Mouse (Mus musculus) heart, postnatal 0 days (tissue): ENCODE results near the gene Lhfp. TPM values are rescaled to one million over a fixed set of nuclear protein-coding genes. Genes with fewer than 3 reads are reported as not detected.
A peak's percentile ranks its signal among the peaks of the same experiment; 100 is the strongest.

Experiments
- ATAC-seq: fragments of 200-750 bp; cut with Nextera tagmentation; 2 replicates; pipeline ENCODE4 v1.8.0; 2017; ENCODE audit warnings: low read depth, moderate number of reproducible peaks, moderate library complexity; ENCODE audit not compliant: insufficient read depth
- DNase-seq: peaks from one replicate; pipeline ENCODE4 v3.0.0-alpha.2; 2016; ENCODE audit warnings: low spot score
- H3K27ac ChIP-seq: fragments of 300-500 bp; sonication (generic); 2 replicates; pipeline ENCODE4 v1.5.1; 2014; ENCODE audit warnings: low read depth, mild to moderate bottlenecking
- H3K27me3 ChIP-seq: fragments of 300-500 bp; sonication (generic); 2 replicates; pipeline ENCODE4 v1.6.1; 2014; ENCODE audit warnings: low read length, mixed read lengths; ENCODE audit not compliant: control insufficient read depth, insufficient read depth
- H3K36me3 ChIP-seq: fragments of 300-500 bp; sonication (generic); replicated peaks from 2 replicates; pipeline ENCODE4 v1.6.1; 2014; ENCODE audit warnings: low read length, mixed read lengths; ENCODE audit not compliant: control insufficient read depth, insufficient read depth
- H3K4me1 ChIP-seq: fragments of 300-500 bp; sonication (generic); 2 replicates; pipeline ENCODE4 v1.6.1; 2014; ENCODE audit warnings: antibody characterized with exemption; ENCODE audit not compliant: control insufficient read depth, insufficient read depth
- H3K4me2 ChIP-seq: fragments of 300-500 bp; sonication (generic); 2 replicates; pipeline ENCODE4 v1.6.1; 2014; ENCODE audit warnings: low read depth, mild to moderate bottlenecking, low read length, moderate library complexity
- H3K4me3 ChIP-seq: fragments of 300-500 bp; sonication (generic); 2 replicates; pipeline ENCODE4 v1.5.1; 2014; ENCODE audit warnings: low read depth, low read length
- H3K9ac ChIP-seq: fragments of 300-500 bp; sonication (generic); replicated peaks from 2 replicates; pipeline ENCODE4 v1.6.1; 2014; ENCODE audit warnings: low read depth, low read length, mixed read lengths
- H3K9me3 ChIP-seq: fragments of 300-500 bp; sonication (generic); replicated peaks from 2 replicates; pipeline ENCODE4 v1.6.1; 2016; ENCODE audit warnings: low read length; ENCODE audit not compliant: control insufficient read depth
- CTCF ChIP-seq: IDR thresholded peaks from 2 replicates; pipeline ENCODE4 v1.5.1; 2016; ENCODE audit warnings: antibody characterized with exemption, control low read depth, low read depth
- EP300 ChIP-seq: IDR thresholded peaks from 2 replicates; pipeline ENCODE4 v1.6.1; 2016; ENCODE audit warnings: antibody characterized with exemption, low read depth
- WGBS: fragments of 180-500 bp; shearing (Covaris S2); extraction: QIAGEN DNeasy Blood & Tissue Kit; methylation state at CpG from one replicate; pipeline ENCODE4 v1.1.7; 2014; 5-methylcytosine and 5-hydroxymethylcytosine counted together
- polyA plus RNA-seq: library from polyadenylated mRNA; unstranded; fragments of >200 nt; fragmentation: Nextera tagmentation; extraction: Ambion mirVana; gene quantifications from 2 replicates; pipeline ENCODE4 v1.2.1, GENCODE M21; 2015
- total RNA-seq: library from RNA; depleted of rRNA; stranded (reverse); fragments of >200 nt; gene quantifications from 2 replicates; pipeline ENCODE4 v1.2.3, GENCODE M21; 2014; ENCODE audit warnings: low replicate concordance

Lhfp gene
- total and polyA plus RNA-seq, 2 experiments from 2014 or later, result 78.0 to 87.2 TPM

GRCm38 (mm10) chr3:53065267-53066094 lies 24.2 kb downstream of the Lhfp start:
- no peak overlapping the region for H3K9ac ChIP-seq
- peaks cover 30% of the 10 kb centered on the region for H3K4me1 ChIP-seq
- H3K36me3 ChIP-seq, result no peaks in the 10 kb centered on the region
- ATAC-seq (no peak), DNase-seq (no peak)
- H3K27ac ChIP-seq, result 0 out of 2 replicates have a peak overlapping the region, but pooled peaks have one; percentile 2
- no peak for TF ChIP-seq EP300
- no peak overlapping the region for H3K4me3 ChIP-seq
- 0 out of 2 replicates have a peak, but pooled peaks cover 4% of the 10 kb centered on the region for H3K9me3 ChIP-seq
- H3K27me3 ChIP-seq, result no peaks in the 10 kb centered on the region
- H3K4me2 ChIP-seq, result no peak overlapping the region
- WGBS, result 68% methylated on average over 13 of the region's 13 CpGs

GRCm38 (mm10) chr3:53066095-53066372 lies 24.7 kb downstream of the Lhfp start:
- WGBS, result 58% methylated on average over 4 of the region's 4 CpGs
- no peak overlapping the region for H3K4me2 ChIP-seq
- ATAC-seq (no peak), DNase-seq (no peak)
- no peaks in the 10 kb centered on the region for H3K36me3 ChIP-seq
- no peak for TF ChIP-seq EP300
- no peak for TF ChIP-seq CTCF
- H3K9ac ChIP-seq, result no peak overlapping the region
- H3K9me3 ChIP-seq, result 0 out of 2 replicates have a peak, but pooled peaks cover 4% of the 10 kb centered on the region
- no peaks in the 10 kb centered on the region for H3K27me3 ChIP-seq
- no peak overlapping the region for H3K4me3 ChIP-seq
- 0 out of 2 replicates have a peak overlapping the region, but pooled peaks have one; percentile 1 for H3K27ac ChIP-seq
- H3K4me1 ChIP-seq, result peaks cover 25% of the 10 kb centered on the region

DNA sequence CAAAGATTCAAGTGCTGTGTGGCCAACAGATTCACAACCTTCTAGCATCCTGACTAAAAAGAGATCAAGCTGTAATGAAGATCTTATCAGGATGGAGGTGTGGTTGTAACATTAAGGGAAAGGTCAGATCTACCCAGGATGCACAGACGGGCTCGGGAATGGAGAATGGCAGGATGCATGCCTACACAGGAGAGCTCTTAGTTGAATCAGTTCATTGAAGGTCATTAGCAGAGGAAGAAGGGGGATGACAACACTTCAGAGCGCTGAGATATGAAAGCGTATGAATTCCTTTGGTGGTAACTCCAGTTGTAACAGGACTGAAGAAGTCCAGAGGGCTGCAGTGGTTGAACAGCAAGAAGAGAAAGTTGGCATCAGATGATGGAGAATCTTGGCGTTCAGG lies 27.1 kb downstream of the Lhfp start:
- H3K36me3 ChIP-seq, result no peaks in the 10 kb centered on the region
- TF ChIP-seq EP300 (no peak), CTCF (no peak)
- peaks cover 40% of the 10 kb centered on the region for H3K4me1 ChIP-seq
- DNase-seq (no peak), ATAC-seq (no peak)
- H3K27me3 ChIP-seq, result no peaks in the 10 kb centered on the region
- no peak overlapping the region for H3K4me2 ChIP-seq
- H3K4me3 ChIP-seq, result no peak overlapping the region
- WGBS, result 43% methylated on average over 5 of the region's 5 CpGs
- no peak overlapping the region for H3K27ac ChIP-seq
- H3K9me3 ChIP-seq, result 0 out of 2 replicates have a peak, but pooled peaks cover 4% of the 10 kb centered on the region
- no peak overlapping the region for H3K9ac ChIP-seq

DNA sequence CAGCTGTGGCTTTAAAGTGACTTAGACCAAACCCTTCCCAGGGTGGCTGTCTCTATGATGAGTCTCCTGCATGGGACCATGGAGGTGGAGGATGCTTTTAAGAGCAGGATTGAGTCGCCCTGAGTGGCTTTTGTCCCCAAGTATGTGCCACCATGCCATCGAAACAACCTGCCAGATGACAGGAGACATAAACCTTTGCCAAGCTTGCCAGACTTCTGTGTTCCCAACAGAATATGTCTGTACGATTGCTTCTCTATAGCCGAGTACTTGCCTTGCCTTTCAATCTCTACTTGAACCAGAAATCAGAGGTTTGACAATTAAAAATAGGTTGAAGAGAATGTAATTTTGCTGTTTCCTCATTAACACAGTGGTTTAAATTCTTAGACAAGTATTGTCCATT lies 32.9 kb downstream of the Lhfp start:
- H3K9ac ChIP-seq, result no peak overlapping the region
- no peak overlapping the region for H3K4me3 ChIP-seq
- H3K4me1 ChIP-seq, result peaks cover 28% of the 10 kb centered on the region
- no peaks in the 10 kb centered on the region for H3K36me3 ChIP-seq
- 54% methylated on average over 4 of the region's 4 CpGs for WGBS
- TF ChIP-seq EP300, result no peak
- no peak for TF ChIP-seq CTCF
- no peaks in the 10 kb centered on the region for H3K27me3 ChIP-seq
- ATAC-seq (no peak), DNase-seq (no peak)
- H3K4me2 ChIP-seq, result no peak overlapping the region
- H3K27ac ChIP-seq, result no peak overlapping the region
- no peaks in the 10 kb centered on the region for H3K9me3 ChIP-seq

DNA sequence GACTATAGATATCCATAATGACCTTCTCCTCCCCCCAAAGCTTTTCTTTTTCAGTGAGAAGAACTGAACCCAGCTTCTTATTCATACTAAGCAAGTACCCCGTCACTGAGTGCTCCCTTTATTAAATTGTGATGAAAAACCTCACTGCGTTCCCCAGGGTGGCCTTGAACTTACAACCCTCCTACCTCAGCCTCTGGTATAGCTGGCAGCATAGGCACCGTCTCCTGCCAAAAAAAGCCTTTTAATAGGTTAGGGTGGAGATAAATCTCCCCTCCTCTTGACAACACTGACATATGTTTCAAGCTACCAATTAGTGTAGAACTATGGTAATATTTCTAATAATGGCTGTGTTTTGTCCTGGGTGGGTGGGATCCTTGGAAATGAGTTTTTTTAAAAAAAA lies 33.4 kb downstream of the Lhfp start:
- no peak overlapping the region for H3K4me3 ChIP-seq
- no peak overlapping the region for H3K4me2 ChIP-seq
- H3K9me3 ChIP-seq, result no peaks in the 10 kb centered on the region
- H3K27ac ChIP-seq, result no peak overlapping the region
- H3K9ac ChIP-seq, result no peak overlapping the region
- no peak for DNase-seq
- no peak for TF ChIP-seq CTCF
- TF ChIP-seq EP300, result no peak
- no peaks in the 10 kb centered on the region for H3K36me3 ChIP-seq
- 78% methylated on average over 3 of the region's 3 CpGs for WGBS
- H3K27me3 ChIP-seq, result no peaks in the 10 kb centered on the region
- ATAC-seq, result no peak
- H3K4me1 ChIP-seq, result peaks cover 28% of the 10 kb centered on the region

GRCm38 (mm10) chr3:53080286-53080685 lies 39.0 kb downstream of the Lhfp start:
- WGBS, result 87% methylated on average over 6 of the region's 6 CpGs
- TF ChIP-seq CTCF (no peak), EP300 (no peak)
- peaks cover 16% of the 10 kb centered on the region for H3K4me1 ChIP-seq
- H3K9me3 ChIP-seq, result no peaks in the 10 kb centered on the region
- no peak for ATAC-seq
- no peak overlapping the region for H3K4me3 ChIP-seq
- H3K4me2 ChIP-seq, result no peak overlapping the region
- H3K27me3 ChIP-seq, result no peaks in the 10 kb centered on the region
- H3K27ac ChIP-seq, result no peak overlapping the region
- DNase-seq, result no peak
- H3K9ac ChIP-seq, result no peak overlapping the region
- no peaks in the 10 kb centered on the region for H3K36me3 ChIP-seq
